ENCODE assay signal across 7 mouse cellular contexts in the genomic region with DNA sequence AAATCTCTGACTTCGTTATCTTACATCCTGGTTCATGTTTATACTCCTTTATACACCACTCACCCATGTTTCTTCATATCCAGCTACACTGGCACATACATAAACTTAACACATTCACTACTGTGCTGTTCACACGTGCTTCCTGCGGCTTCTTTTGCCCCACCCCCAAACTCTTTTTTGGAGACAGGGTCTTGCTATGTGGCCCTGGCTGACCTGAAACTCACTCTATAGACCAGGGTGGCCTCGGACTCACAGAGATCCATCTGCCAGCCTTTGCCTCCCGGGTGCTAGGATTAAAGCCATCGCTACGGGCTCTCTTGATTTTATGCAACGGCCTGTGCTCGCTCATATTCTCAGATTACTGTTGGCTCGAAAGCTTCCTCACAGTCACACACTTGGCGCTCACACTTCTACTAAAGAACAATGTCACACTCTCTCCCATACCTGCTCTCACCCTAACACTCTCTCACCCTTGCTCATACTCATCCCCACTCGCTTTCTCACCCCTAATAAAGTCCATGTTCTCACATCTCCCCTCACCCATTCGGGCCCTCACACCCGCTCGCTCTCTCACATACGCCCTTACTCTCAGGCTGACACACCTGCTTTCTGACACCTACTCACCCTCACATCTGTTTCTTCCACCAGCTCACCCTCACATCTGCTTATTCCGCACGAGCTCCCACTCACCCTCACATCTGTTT. TPM values are rescaled to one million over a fixed set of nuclear protein-coding genes. Genes with fewer than 3 reads are reported as not detected.
DNase-seq lines count a peak whose midpoint lies in the region; TF ChIP-seq lines count a peak whose summit lies in the region.

No protein-coding gene starts in this region.

- H3K4me1 ChIP-seq in embryonic fibroblast, embryonic 13.5 days (ENCODE audit: control insufficient read depth, insufficient read depth, low read length) = peaks cover 11% of the 10 kb centered on the region

- no peak for TF ChIP-seq CTCF in embryonic fibroblast, embryonic 13.5 days (IDR thresholded peaks at IDR 0.05; ENCODE audit: borderline replicate concordance, insufficient read depth, low read length)

- H3K4me3 ChIP-seq in embryonic fibroblast, embryonic 13.5 days (ENCODE audit: insufficient read depth, low read length) = peak overlapping the region; percentile 87

- H3K27ac ChIP-seq in embryonic fibroblast, embryonic 13.5 days (ENCODE audit: insufficient read depth, low read length) = peak overlapping the region; percentile 48

- peak; percentile 9 to 13 for DNase-seq in layer of hippocampus, postnatal 14 days (ENCODE audit: low spot score in 2 of 2)
- no peak for DNase-seq in layer of hippocampus, postnatal 36 days
- peak; percentile 11 for DNase-seq in NIH3T3 (ENCODE audit: low read depth)
- peak; percentile 3 to 37 for DNase-seq in kidney, postnatal 25 days
- DNase-seq in neural tube, embryonic 10.5 days (ENCODE audit: extremely low spot score, low spot score) = peak; percentile 15
- DNase-seq in gastrocnemius, postnatal 10 days = no peak

- TF ChIP-seq POLR2A in embryonic fibroblast, embryonic 13.5 days (IDR thresholded peaks at IDR 0.05; ENCODE audit: low read depth, low read length) = no peak

RNA-seq across cellular contexts. Expression of a gene that starts 0.7 kb away (rescaled TPM):
- total RNA-seq in layer of hippocampus, postnatal 14 days (2021) = 10 to 100 TPM; 79.9 to 86.7 TPM
- total RNA-seq in layer of hippocampus, postnatal 36 days (2021) = 10 to 100 TPM; 73.0 to 73.3 TPM
- polyA plus RNA-seq in embryonic fibroblast, embryonic 13.5 days (2011; ENCODE audit: insufficient read length, low read depth, missing spikeins) = 45.8 and 48.7 TPM in 2 replicates
- total RNA-seq in gastrocnemius, postnatal 10 days (2021) = 10 to 100 TPM; 22.7 to 22.8 TPM

RNA-seq across cellular contexts. Expression of a gene that starts 23.0 kb away (rescaled TPM):
- total RNA-seq in layer of hippocampus, postnatal 14 days (2021) = 100 to 1,000 TPM; 279 to 285 TPM
- 100 to 1,000 TPM; 231 to 245 TPM for total RNA-seq in layer of hippocampus, postnatal 36 days (2021)
- polyA plus RNA-seq in embryonic fibroblast, embryonic 13.5 days (2011; ENCODE audit: insufficient read length, low read depth, missing spikeins) = 128 TPM in 2 replicates
- 10 to 100 TPM; 45.1 to 48.9 TPM for total RNA-seq in gastrocnemius, postnatal 10 days (2021)

Comparison
In these comparisons a context has a peak if more than half of its experiments do, and no peak if none do; other contexts are left out.
1. DNase-seq: peak in layer of hippocampus, postnatal 14 days (2 of 2), NIH3T3 (single experiment), kidney, postnatal 25 days (2 of 2) and neural tube, embryonic 10.5 days (single experiment); none in layer of hippocampus, postnatal 36 days (0 of 2) and gastrocnemius, postnatal 10 days (single experiment).
2. RNA of a gene that starts 23.0 kb away (total RNA-seq): 279 to 285 TPM in layer of hippocampus, postnatal 14 days and 231 to 245 TPM in layer of hippocampus, postnatal 36 days; 45.1 to 48.9 TPM in gastrocnemius, postnatal 10 days; every median in the first group is over 4 times any median in the second.